Mouse (Mus musculus): Measurements from ENCODE around the gene Il9. TPM values are rescaled to one million over a fixed set of nuclear protein-coding genes. Genes with fewer than 3 reads are reported as not detected.
A peak's percentile ranks its signal among the peaks of the same experiment; 100 is the strongest.

Gene Il9
- total RNA-seq, 1 experiment, result not detected

DNA sequence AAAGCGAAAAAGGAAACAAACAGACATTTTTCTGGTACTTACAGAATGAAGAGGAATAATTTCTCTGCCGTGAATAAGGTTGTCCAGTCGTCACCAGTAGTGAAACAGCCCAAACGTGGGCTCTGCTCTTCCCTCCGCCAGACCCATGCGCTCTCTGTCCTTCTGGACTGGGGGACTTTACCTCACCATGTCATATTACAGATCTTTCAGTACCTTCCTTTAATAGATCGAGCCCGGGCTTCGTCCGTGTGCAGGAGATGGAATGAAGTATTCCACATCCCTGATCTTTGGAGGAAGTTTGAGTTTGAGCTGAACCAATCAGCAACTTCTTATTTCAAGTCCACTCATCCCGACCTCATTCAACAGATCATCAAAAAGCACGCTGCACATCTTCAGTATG is 44.8 kb upstream of the Il9 start:
- no peak for TF ChIP-seq HCFC1 (IDR thresholded peaks at IDR 0.05; ENCODE audit: borderline replicate concordance, insufficient read depth, low read length)
- H3K4me1 ChIP-seq (ENCODE audit: control insufficient read depth in 2 of 2, insufficient read depth in 2 of 2, low read length in 2 of 2, poor library complexity in 1 of 2), result no peaks in the 10 kb centered on the region; a peak in 1 of 4 replicates
- no peaks in the 10 kb centered on the region for H3K9me3 ChIP-seq (ENCODE audit: control insufficient read depth, insufficient read depth, low read depth, low read length)
- H3K36me3 ChIP-seq (ENCODE audit: control insufficient read depth, insufficient read depth, low read length, poor library complexity, severe bottlenecking), result no peaks in the 10 kb centered on the region
- no peak overlapping the region for H3K9ac ChIP-seq (ENCODE audit: insufficient read depth, low read depth, low read length, poor library complexity, severe bottlenecking)
- in situ Hi-C loops (cut with MboI; ENCODE audit: low sequenced_read_pairs in 2 of 2, unreplicated experiment in 2 of 2), result no loop called here
- H3K4me3 ChIP-seq (ENCODE audit: insufficient read depth in 1 of 2, low read depth in 1 of 2, low read length in 2 of 2, poor library complexity in 1 of 2, severe bottlenecking in 1 of 2), result no peak overlapping the region
- H3K27ac ChIP-seq (ENCODE audit: insufficient read depth, low read depth, low read length, poor library complexity, severe bottlenecking), result no peak overlapping the region
- no peak for DNase-seq (ENCODE audit: low read depth, low spot score)

DNA sequence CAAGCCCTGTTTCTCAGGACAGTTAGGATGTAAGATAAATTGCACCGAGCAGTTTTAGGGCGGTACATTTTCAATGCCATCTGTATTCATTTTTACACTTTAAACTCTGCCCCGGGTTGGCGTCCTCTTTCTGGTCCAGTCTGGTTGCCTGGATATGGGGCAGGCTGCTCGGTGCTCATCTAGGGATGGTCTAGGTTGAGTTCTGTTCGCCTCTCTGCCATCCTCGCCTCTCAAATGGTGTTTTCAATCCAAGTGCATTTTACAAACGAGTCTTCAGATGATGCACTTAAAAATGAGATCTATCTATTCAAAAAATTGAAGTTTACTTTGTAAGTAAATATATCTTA is 40.7 kb upstream of the Il9 start:
- no peak for TF ChIP-seq ZNF384 (IDR thresholded peaks at IDR 0.05; ENCODE audit: low read depth, low read length)
- no peak for TF ChIP-seq CHD2 (IDR thresholded peaks at IDR 0.05; ENCODE audit: low read depth, low read length)
- no peak for TF ChIP-seq HCFC1 (IDR thresholded peaks at IDR 0.05; ENCODE audit: borderline replicate concordance, insufficient read depth, low read length)
- TF ChIP-seq ZC3H11A (IDR thresholded peaks at IDR 0.05; ENCODE audit: borderline replicate concordance, low read depth, low read length), result no peak
- no peak for TF ChIP-seq MAFK (IDR thresholded peaks at IDR 0.05; ENCODE audit: insufficient read depth, low read depth, low read length)
- no peak for DNase-seq (ENCODE audit: low read depth, low spot score)
- no peak overlapping the region for H3K27ac ChIP-seq (ENCODE audit: insufficient read depth, low read depth, low read length, poor library complexity, severe bottlenecking)
- no peaks in the 10 kb centered on the region; a peak in 1 of 4 replicates for H3K4me1 ChIP-seq (ENCODE audit: control insufficient read depth in 2 of 2, insufficient read depth in 2 of 2, low read length in 2 of 2, poor library complexity in 1 of 2)
- in situ Hi-C loops (cut with MboI; ENCODE audit: low sequenced_read_pairs in 2 of 2, unreplicated experiment in 2 of 2), result no loop called here
- no peaks in the 10 kb centered on the region for H3K9me3 ChIP-seq (ENCODE audit: control insufficient read depth, insufficient read depth, low read depth, low read length)
- peak overlapping the region; percentile 60 to 79 for H3K4me3 ChIP-seq (ENCODE audit: insufficient read depth in 1 of 2, low read depth in 1 of 2, low read length in 2 of 2, poor library complexity in 1 of 2, severe bottlenecking in 1 of 2)
- H3K36me3 ChIP-seq (ENCODE audit: control insufficient read depth, insufficient read depth, low read length, poor library complexity, severe bottlenecking), result no peaks in the 10 kb centered on the region
- peak overlapping the region; percentile 27 for H3K9ac ChIP-seq (ENCODE audit: insufficient read depth, low read depth, low read length, poor library complexity, severe bottlenecking)

DNA sequence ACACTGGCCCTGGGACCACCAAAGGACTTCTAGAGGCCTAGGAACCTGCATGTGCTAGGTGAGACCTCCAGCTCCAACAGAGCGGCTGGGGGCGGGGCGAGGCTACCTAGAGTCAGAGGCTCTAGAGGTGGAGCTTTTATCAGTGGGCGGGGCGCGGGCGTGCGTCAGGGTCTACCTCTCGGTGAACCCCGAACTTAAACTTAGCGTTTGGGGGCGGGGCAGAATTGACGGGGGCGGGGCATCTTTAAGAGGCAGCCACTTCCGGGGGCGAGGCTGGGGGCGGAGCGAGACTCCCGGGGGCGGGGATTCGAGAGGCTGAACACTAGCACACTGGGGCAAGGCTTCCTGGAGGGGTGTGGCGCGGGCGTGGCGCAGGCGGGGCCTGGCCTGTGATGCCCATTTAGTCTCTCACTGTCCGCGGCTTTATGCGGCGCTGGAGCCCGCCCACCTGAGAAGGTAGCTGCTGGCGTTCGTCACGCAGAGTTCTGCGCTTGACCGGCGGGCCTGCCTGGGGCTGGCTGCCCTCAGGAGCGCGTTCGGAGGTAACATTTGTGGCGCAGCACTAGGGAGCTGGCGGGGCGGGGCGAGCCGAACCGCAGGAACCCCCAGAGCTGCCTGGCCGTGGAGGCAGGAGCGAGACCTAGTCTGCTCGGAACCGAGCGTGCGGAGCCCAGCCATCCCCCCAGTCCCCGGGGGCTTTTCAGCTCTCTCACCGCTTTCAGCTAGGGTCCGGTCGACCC is 40.2 kb upstream of the Il9 start, which contains the start of gene Fbxl21:
Gene Fbxl21 (plus strand): TSS at position 392 of the 740 bp plus-strand sequence.
- Histone ChIP-seq H3K4me3 (ENCODE audit: insufficient read depth in 1 of 2, low read depth in 1 of 2, low read length in 2 of 2, poor library complexity in 1 of 2, severe bottlenecking in 1 of 2) (peak within 1 kb of the TSS; percentile 60 to 79), H3K36me3 (ENCODE audit: control insufficient read depth, insufficient read depth, low read length, poor library complexity, severe bottlenecking) (no peaks in the 10 kb centered on the region), H3K9me3 (ENCODE audit: control insufficient read depth, insufficient read depth, low read depth, low read length) (no peaks in the 10 kb centered on the region), H3K9ac (ENCODE audit: insufficient read depth, low read depth, low read length, poor library complexity, severe bottlenecking) (peak within 1 kb of the TSS; percentile 27), H3K4me1 (ENCODE audit: control insufficient read depth in 2 of 2, insufficient read depth in 2 of 2, low read length in 2 of 2, poor library complexity in 1 of 2) (no peaks in the 10 kb centered on the region; a peak in 1 of 4 replicates), H3K27ac (ENCODE audit: insufficient read depth, low read depth, low read length, poor library complexity, severe bottlenecking) (no peak within 1 kb of the TSS)
- TF ChIP-seq ZNF384 (IDR thresholded peaks at IDR 0.05; ENCODE audit: low read depth, low read length) (no peak), CHD2 (IDR thresholded peaks at IDR 0.05; ENCODE audit: low read depth, low read length) (no peak), ZC3H11A (IDR thresholded peaks at IDR 0.05; ENCODE audit: borderline replicate concordance, low read depth, low read length) (no peak), MAFK (IDR thresholded peaks at IDR 0.05; ENCODE audit: insufficient read depth, low read depth, low read length) (no peak), HCFC1 (IDR thresholded peaks at IDR 0.05; ENCODE audit: borderline replicate concordance, insufficient read depth, low read length) (no peak)
- in situ Hi-C loops (cut with MboI; ENCODE audit: low sequenced_read_pairs in 2 of 2, unreplicated experiment in 2 of 2), result no loop called here
- peak; percentile 76 for DNase-seq (ENCODE audit: low read depth, low spot score)

- TF ChIP-seq ZC3H11A (IDR thresholded peaks at IDR 0.05; ENCODE audit: borderline replicate concordance, low read depth, low read length) (no peak), HCFC1 (IDR thresholded peaks at IDR 0.05; ENCODE audit: borderline replicate concordance, insufficient read depth, low read length) (no peak), CHD2 (IDR thresholded peaks at IDR 0.05; ENCODE audit: low read depth, low read length) (no peak), MAFK (IDR thresholded peaks at IDR 0.05; ENCODE audit: insufficient read depth, low read depth, low read length) (no peak), ZNF384 (IDR thresholded peaks at IDR 0.05; ENCODE audit: low read depth, low read length) (no peak)
- Histone ChIP-seq H3K36me3 (ENCODE audit: control insufficient read depth, insufficient read depth, low read length, poor library complexity, severe bottlenecking) (no peaks in the 10 kb centered on the region), H3K9me3 (ENCODE audit: control insufficient read depth, insufficient read depth, low read depth, low read length) (no peaks in the 10 kb centered on the region), H3K27ac (ENCODE audit: insufficient read depth, low read depth, low read length, poor library complexity, severe bottlenecking) (no peak overlapping the region), H3K4me1 (ENCODE audit: control insufficient read depth in 2 of 2, insufficient read depth in 2 of 2, low read length in 2 of 2, poor library complexity in 1 of 2) (no peaks in the 10 kb centered on the region), H3K9ac (ENCODE audit: insufficient read depth, low read depth, low read length, poor library complexity, severe bottlenecking) (no peak overlapping the region), H3K4me3 (ENCODE audit: insufficient read depth in 1 of 2, low read depth in 1 of 2, low read length in 2 of 2, poor library complexity in 1 of 2, severe bottlenecking in 1 of 2) (no peak overlapping the region)
- no peak for DNase-seq (ENCODE audit: low read depth, low spot score)
- in situ Hi-C loops (cut with MboI; ENCODE audit: low sequenced_read_pairs in 2 of 2, unreplicated experiment in 2 of 2), result no loop called here
Observed at GRCm38 (mm10) chr13:56516816-56517215, 34.8 kb upstream of the Il9 start.

GRCm38 (mm10) chr13:56516311-56516710 is 34.3 kb upstream of the Il9 start:
- TF ChIP-seq HCFC1 (IDR thresholded peaks at IDR 0.05; ENCODE audit: borderline replicate concordance, insufficient read depth, low read length) (no peak), ZNF384 (IDR thresholded peaks at IDR 0.05; ENCODE audit: low read depth, low read length) (no peak), ZC3H11A (IDR thresholded peaks at IDR 0.05; ENCODE audit: borderline replicate concordance, low read depth, low read length) (no peak), CHD2 (IDR thresholded peaks at IDR 0.05; ENCODE audit: low read depth, low read length) (no peak), MAFK (IDR thresholded peaks at IDR 0.05; ENCODE audit: insufficient read depth, low read depth, low read length) (no peak)
- Histone ChIP-seq H3K9ac (ENCODE audit: insufficient read depth, low read depth, low read length, poor library complexity, severe bottlenecking) (no peak overlapping the region), H3K36me3 (ENCODE audit: control insufficient read depth, insufficient read depth, low read length, poor library complexity, severe bottlenecking) (no peaks in the 10 kb centered on the region), H3K27ac (ENCODE audit: insufficient read depth, low read depth, low read length, poor library complexity, severe bottlenecking) (no peak overlapping the region), H3K4me1 (ENCODE audit: control insufficient read depth in 2 of 2, insufficient read depth in 2 of 2, low read length in 2 of 2, poor library complexity in 1 of 2) (no peaks in the 10 kb centered on the region), H3K4me3 (ENCODE audit: insufficient read depth in 1 of 2, low read depth in 1 of 2, low read length in 2 of 2, poor library complexity in 1 of 2, severe bottlenecking in 1 of 2) (no peak overlapping the region), H3K9me3 (ENCODE audit: control insufficient read depth, insufficient read depth, low read depth, low read length) (no peaks in the 10 kb centered on the region)
- no peak for DNase-seq (ENCODE audit: low read depth, low spot score)
- in situ Hi-C loops (cut with MboI; ENCODE audit: low sequenced_read_pairs in 2 of 2, unreplicated experiment in 2 of 2), result no loop called here

All from ES-E14 (cell line).